Mouse (Mus musculus) ES-E14 (cell line): ENCODE measurements around the gene Ctse. TPM values are rescaled to one million over a fixed set of nuclear protein-coding genes. Genes with fewer than 3 reads are reported as not detected.
A peak's percentile ranks its signal among the peaks of the same experiment; 100 is the strongest.

Experiments
- DNase-seq: peaks from one replicate; pipeline ENCODE4 v3.0.0-alpha.2; 2013; ENCODE audit warnings: low read depth, low spot score
- H3K27ac ChIP-seq: 2 replicates; pipeline ENCODE4 v1.5.1; 2012; ENCODE audit warnings: low read depth, mild to moderate bottlenecking, low read length, moderate library complexity, mixed read lengths; ENCODE audit not compliant: poor library complexity, insufficient read depth, severe bottlenecking
- H3K36me3 ChIP-seq: 2 replicates; pipeline ENCODE4 v1.6.1; 2012; ENCODE audit warnings: mild to moderate bottlenecking, low read length, moderate library complexity, mixed read lengths; ENCODE audit not compliant: control insufficient read depth, poor library complexity, insufficient read depth, severe bottlenecking
- H3K4me1 ChIP-seq, 2 experiments: fragments of 150-350 bp in 1 of 2; sonication (generic) in 1 of 2; 2 replicates each; pipeline ENCODE4 v1.6.1; 2012; ENCODE audit warnings: low read length in 2 of 2, mild to moderate bottlenecking in 1 of 2, mixed read lengths in 1 of 2; ENCODE audit not compliant: control insufficient read depth in 2 of 2, insufficient read depth in 2 of 2, poor library complexity in 1 of 2
- H3K4me3 ChIP-seq, 2 experiments: fragments of 150-350 bp in 1 of 2; sonication (generic) in 1 of 2; 2 replicates each; pipeline ENCODE4 v1.5.1; 2012; ENCODE audit warnings: low read length in 2 of 2, low read depth in 1 of 2, mild to moderate bottlenecking in 1 of 2, mixed read lengths in 1 of 2; ENCODE audit not compliant: insufficient read depth in 1 of 2, poor library complexity in 1 of 2, severe bottlenecking in 1 of 2
- H3K9ac ChIP-seq: 2 replicates; pipeline ENCODE4 v1.6.1; 2012; ENCODE audit warnings: low read depth, mild to moderate bottlenecking, low read length, mixed read lengths; ENCODE audit not compliant: poor library complexity, insufficient read depth, severe bottlenecking
- H3K9me3 ChIP-seq: fragments of 150-350 bp; sonication (generic); 2 replicates; pipeline ENCODE4 v1.6.1; 2012; ENCODE audit warnings: low read depth, mild to moderate bottlenecking, low read length; ENCODE audit not compliant: control insufficient read depth, insufficient read depth
- CHD2 ChIP-seq: IDR thresholded peaks from 2 replicates; pipeline ENCODE4 v1.6.1; 2014; ENCODE audit warnings: mild to moderate bottlenecking, low read depth, low read length, inconsistent platforms
- HCFC1 ChIP-seq: IDR thresholded peaks from 2 replicates; pipeline ENCODE4 v1.6.1; 2012; ENCODE audit warnings: low read length, inconsistent platforms, borderline replicate concordance; ENCODE audit not compliant: insufficient read depth
- MAFK ChIP-seq: IDR thresholded peaks from 2 replicates; pipeline ENCODE4 v1.6.1; 2014; ENCODE audit warnings: mild to moderate bottlenecking, low read depth, low read length, inconsistent platforms; ENCODE audit not compliant: insufficient read depth
- ZC3H11A ChIP-seq: IDR thresholded peaks from 2 replicates; pipeline ENCODE4 v1.6.1; 2012; ENCODE audit warnings: low read depth, mild to moderate bottlenecking, inconsistent platforms, low read length, borderline replicate concordance
- ZNF384 ChIP-seq: IDR thresholded peaks from 2 replicates; pipeline ENCODE4 v1.6.1; 2012; ENCODE audit warnings: low read depth, low read length, inconsistent platforms
- in situ Hi-C, 2 experiments: fragments of 600-800 bp; cut with MboI; formaldehyde crosslinking; loops; one replicate each; pipeline ENCODE4 v1.15.1; 2025; ENCODE audit warnings: low sequenced_read_pairs in 2 of 2, inconsistent platforms in 1 of 2; ENCODE audit not compliant: unreplicated experiment in 2 of 2
- total RNA-seq: library from RNA; depleted of rRNA; stranded (reverse); fragments of 300-350 nt; gene quantifications from 2 replicates; pipeline ENCODE4 v1.2.3, GENCODE M21; 2012

The Ctse gene
- total RNA-seq, 1 experiment = not detected

- Histone ChIP-seq H3K36me3 (no peaks in the 10 kb centered on the region), H3K9ac (no peak overlapping the region), H3K4me3 (no peak overlapping the region), H3K4me1 (no peaks in the 10 kb centered on the region), H3K27ac (no peak overlapping the region), H3K9me3 (no peaks in the 10 kb centered on the region)
- TF ChIP-seq MAFK (no peak), ZC3H11A (no peak), ZNF384 (no peak), HCFC1 (no peak), CHD2 (no peak)
- DNase-seq = no peak
- in situ Hi-C loops = loop anchor here in 1 of 2 experiments (10.0 kb wide), 1 partner anchor 143 kb away; no protein-coding TSS in a partner anchor
Measured at GRCm38 (mm10) chr1:131701391-131701790, 63.3 kb downstream of the Ctse start.

- no peak overlapping the region for H3K9ac ChIP-seq
- no peak for DNase-seq
- no peaks in the 10 kb centered on the region for H3K36me3 ChIP-seq
- no peak overlapping the region for H3K27ac ChIP-seq
- in situ Hi-C loops = loop anchor here in 1 of 2 experiments (10.0 kb wide), 1 partner anchor 143 kb away; no protein-coding TSS in a partner anchor
- H3K4me1 ChIP-seq = no peaks in the 10 kb centered on the region
- H3K9me3 ChIP-seq = no peaks in the 10 kb centered on the region
- TF ChIP-seq ZC3H11A (no peak), CHD2 (no peak), ZNF384 (no peak), HCFC1 (no peak), MAFK (no peak)
- no peak overlapping the region for H3K4me3 ChIP-seq
Measured at GRCm38 (mm10) chr1:131702094-131702766, 64.1 kb downstream of the Ctse start.

DNA sequence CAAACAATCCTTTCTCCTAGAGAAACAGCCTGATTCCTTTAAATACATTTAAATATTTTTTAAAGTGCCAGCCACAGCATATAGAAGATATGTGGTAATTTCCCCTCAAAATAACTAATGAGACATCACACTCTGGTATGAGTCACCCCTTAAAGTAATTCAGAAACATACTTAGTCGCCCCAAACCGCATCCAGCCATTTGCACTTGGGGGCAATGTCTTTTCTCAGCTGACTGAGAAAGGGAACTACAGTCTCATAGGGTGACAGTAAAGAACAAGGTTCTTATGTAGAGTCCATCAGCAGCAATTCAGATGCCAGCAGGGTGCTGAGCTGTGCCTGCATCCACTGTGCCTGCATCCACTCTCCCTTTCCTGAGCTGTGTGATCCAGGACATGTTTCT lies 65.4 kb downstream of the Ctse start:
- Histone ChIP-seq H3K27ac (no peak overlapping the region), H3K9me3 (no peaks in the 10 kb centered on the region), H3K4me3 (no peak overlapping the region), H3K36me3 (no peaks in the 10 kb centered on the region), H3K9ac (no peak overlapping the region), H3K4me1 (no peaks in the 10 kb centered on the region)
- in situ Hi-C loops = loop anchor here in 1 of 2 experiments (10.0 kb wide), 1 partner anchor 141 kb away; no protein-coding TSS in a partner anchor
- DNase-seq = no peak
- TF ChIP-seq ZNF384 (no peak), MAFK (no peak), ZC3H11A (no peak), HCFC1 (no peak), CHD2 (no peak)

GRCm38 (mm10) chr1:131708338-131708737 lies 70.2 kb downstream of the Ctse start:
- in situ Hi-C loops = loop anchor here in 1 of 2 experiments (10.0 kb wide), 1 partner anchor 136 kb away; no protein-coding TSS in a partner anchor
- peak; percentile 40 for DNase-seq
- Histone ChIP-seq H3K4me1 (no peaks in the 10 kb centered on the region), H3K9ac (no peak overlapping the region), H3K27ac (no peak overlapping the region), H3K9me3 (no peaks in the 10 kb centered on the region), H3K4me3 (no peak overlapping the region), H3K36me3 (no peaks in the 10 kb centered on the region)
- TF ChIP-seq HCFC1 (no peak), MAFK (no peak), CHD2 (no peak), ZNF384 (no peak), ZC3H11A (no peak)
